Mouse (Mus musculus) lung, postnatal 0 days (tissue): ENCODE data around the gene Lhx1.

Experiments
- CTCF ChIP-seq: IDR thresholded peaks from 2 replicates; pipeline ENCODE4 v1.5.1; 2016; ENCODE audit warnings: antibody characterized with exemption, mild to moderate bottlenecking
- EP300 ChIP-seq: IDR thresholded peaks from 2 replicates; pipeline ENCODE4 v1.6.1; 2016; ENCODE audit warnings: antibody characterized with exemption, mild to moderate bottlenecking, control low read depth

DNA sequence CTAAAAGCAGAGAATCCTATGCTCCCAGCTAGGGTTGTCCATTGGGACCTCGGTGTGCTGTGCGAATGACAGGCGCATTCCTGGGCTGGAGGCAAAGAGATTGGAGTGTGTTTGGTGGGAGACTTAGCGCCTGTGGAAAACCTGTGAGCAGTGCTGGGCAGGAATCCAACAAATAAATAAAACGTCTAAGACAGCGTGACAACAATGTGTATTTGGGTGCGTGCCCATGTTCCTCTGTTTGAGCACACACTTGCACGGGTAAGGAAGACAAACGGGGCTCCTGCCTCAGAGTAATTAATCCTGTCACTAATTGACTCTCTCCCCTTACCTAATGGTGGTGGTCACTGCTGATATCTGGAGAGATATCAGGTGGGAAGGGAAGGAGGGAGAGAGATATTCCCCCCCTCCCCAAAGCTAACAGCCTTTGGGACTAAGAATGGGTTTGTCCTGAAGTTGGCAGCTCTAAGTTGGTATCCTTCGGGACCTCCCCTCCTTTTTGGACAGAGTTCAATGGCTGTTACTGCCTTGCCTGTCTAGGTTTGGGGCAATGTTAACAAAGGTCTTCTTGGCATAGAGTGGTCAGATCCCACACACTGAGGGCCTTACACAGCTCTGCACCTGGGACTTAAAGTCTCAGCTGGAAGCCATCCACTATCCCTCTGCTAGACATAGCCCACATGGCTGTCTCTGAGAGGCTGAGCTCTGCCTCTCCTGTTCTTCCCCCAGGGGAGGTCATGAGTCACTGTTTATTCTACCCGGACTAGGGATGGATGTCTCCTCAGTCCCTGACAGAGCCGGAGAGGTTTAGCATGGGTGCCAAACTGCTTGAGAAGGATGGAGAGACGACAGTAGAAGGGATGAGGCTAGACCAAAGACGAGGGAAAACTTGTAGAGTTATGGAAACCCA is 4.7 kb upstream of the Lhx1 start:
- TF ChIP-seq CTCF (no peak), EP300 (no peak)
